Mouse (Mus musculus): Measurements from ENCODE around the gene Pid1.

The Pid1 gene

GRCm38 (mm10) chr1:84363967-84364366 is at the start of gene Pid1:
Gene Pid1 (minus strand): TSS chr1:84364180.
- DNase-seq (ENCODE audit: low read depth in 2 of 2, low spot score in 2 of 2): no peak

- DNase-seq (ENCODE audit: low read depth in 2 of 2, low spot score in 2 of 2): no peak
These were observed 45.5 kb upstream of the Pid1 start for GRCm38 (mm10) chr1:84409514-84409913.

DNA sequence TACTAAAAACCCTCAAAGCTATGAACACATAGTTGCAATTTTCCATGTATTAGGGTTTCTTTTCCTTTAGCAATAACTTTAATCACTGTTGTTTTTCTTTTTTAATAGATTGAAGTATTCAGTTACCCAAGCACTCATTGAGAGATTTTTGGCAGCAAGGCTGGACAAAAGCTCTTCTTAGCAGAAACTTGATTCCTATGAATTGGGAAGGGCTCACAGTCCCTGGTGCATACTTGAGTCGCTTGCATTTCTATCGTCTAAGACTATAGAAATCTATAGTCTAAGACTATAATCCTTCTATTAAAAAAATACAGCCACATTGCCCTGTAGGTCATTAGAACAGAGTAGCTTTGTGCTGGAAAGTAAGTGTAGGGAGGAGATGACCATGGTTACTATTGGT is 44.9 kb upstream of the Pid1 start:
- no peak for DNase-seq (ENCODE audit: low read depth in 2 of 2, low spot score in 2 of 2)

GRCm38 (mm10) chr1:84406891-84407290 is 42.9 kb upstream of the Pid1 start:
- DNase-seq (ENCODE audit: low read depth in 2 of 2, low spot score in 2 of 2): no peak

- no peak for DNase-seq (ENCODE audit: low read depth in 2 of 2, low spot score in 2 of 2)
These were observed 41.7 kb upstream of the Pid1 start for GRCm38 (mm10) chr1:84405551-84406290.

GRCm38 (mm10) chr1:84404880-84405279 is 40.9 kb upstream of the Pid1 start:
- no peak for DNase-seq (ENCODE audit: low read depth in 2 of 2, low spot score in 2 of 2)

DNA sequence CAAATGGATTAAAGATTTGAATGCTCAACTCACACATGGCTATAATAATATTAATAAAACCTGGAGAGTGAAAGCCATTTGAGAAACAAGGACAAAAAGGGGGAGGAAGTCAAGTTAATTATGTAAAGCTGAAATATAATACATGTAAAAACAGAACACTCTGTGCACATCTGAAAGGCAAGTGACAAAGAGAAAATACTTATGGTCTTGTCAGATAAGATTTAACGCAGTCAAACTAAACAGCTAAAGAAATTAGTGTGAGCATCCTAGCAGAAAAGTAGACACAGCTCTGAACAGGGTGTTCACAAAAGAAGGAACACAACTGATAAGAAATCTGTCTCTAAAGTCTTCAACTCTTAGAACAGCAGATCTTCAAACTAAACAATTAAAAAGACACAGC is 38.2 kb upstream of the Pid1 start:
- DNase-seq (ENCODE audit: low read depth in 2 of 2, low spot score in 2 of 2): no peak

DNA sequence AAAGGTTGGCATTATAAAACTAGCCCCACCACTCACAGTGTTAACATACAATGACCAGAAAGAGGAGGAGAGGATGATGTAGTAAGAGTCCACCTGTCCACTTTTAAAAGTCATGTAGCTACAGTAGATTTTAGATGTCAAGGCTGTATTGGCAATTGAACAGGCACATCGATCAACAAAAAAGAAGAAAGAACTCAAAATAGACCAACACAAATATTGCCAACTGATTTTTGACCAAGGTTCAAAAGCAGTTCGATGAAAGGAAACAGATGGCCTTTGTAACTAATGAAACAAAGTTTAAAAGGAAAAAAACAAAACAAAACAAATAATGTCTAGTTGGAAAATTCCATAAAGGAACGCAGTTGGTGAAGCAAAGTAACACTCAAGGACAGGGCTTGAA is 35.7 kb upstream of the Pid1 start:
- DNase-seq (ENCODE audit: low read depth in 2 of 2, low spot score in 2 of 2): no peak

DNA sequence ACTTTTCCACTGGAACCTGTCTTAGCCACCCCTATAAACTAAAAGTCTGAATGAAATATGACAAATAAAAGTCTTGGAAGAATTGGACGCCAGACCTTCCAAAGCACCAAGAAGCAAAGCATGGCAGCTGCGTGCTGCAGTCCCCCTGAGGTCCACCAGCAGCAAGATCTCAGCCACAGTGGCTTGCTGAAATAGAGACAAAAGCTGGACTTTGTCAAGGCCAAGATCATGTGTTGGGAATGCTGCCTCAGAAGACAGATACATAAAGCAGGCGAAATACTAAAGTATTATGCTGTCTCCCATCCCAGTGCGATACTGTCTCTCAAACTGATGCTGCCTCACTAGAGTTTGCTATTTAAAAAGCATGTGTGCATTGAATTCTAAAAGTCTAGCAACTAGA is 35.1 kb upstream of the Pid1 start:
- DNase-seq (ENCODE audit: low read depth in 2 of 2, low spot score in 2 of 2): no peak

- no peak for DNase-seq (ENCODE audit: low read depth in 2 of 2, low spot score in 2 of 2)
These were observed 32.8 kb upstream of the Pid1 start for GRCm38 (mm10) chr1:84396787-84397186.

DNA sequence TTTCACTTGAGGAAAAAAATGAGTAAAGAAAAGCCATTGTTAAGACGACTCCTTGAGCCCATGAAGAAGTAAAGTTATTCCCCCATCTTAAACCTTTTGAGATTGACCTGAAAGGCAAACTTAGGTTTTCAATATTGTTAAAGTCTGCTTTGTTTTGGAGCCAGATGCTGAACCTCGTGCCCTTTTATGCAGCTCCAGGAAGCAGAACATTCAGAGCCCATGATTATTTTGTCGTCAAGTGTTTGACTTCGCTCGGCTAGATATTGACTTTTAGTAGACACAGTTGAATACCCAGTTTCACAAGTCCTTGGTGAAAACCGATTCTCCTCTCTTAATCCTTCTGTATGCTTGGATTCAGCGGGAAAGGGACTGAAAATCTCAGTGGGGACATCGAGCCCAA is 31.9 kb upstream of the Pid1 start:
- DNase-seq (ENCODE audit: low read depth in 2 of 2, low spot score in 2 of 2): no peak

GRCm38 (mm10) chr1:84390961-84391360 is 27.0 kb upstream of the Pid1 start:
- no peak for DNase-seq (ENCODE audit: low read depth in 2 of 2, low spot score in 2 of 2)

DNA sequence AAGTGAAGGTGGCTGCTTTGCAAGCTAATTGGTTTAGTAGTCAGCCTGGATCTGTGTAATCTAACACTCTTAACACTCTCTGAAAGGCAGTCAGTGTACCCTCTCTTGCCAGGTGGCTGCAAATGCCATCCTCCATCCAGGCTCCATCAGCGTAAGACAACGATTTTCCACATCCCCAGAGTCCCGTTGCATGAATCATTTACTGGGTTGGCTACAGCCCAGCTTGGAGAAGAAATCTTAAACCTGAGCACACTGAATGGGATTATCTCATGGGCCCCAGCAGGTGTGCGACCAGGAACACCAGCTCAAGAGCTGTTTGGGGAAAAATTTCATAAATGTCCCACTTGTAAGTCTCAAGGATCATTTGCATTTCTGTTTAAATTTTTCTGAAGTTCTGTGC is 23.6 kb upstream of the Pid1 start:
- DNase-seq (ENCODE audit: low read depth in 2 of 2, low spot score in 2 of 2): no peak

GRCm38 (mm10) chr1:84386481-84387146 is 22.6 kb upstream of the Pid1 start:
- no peak for DNase-seq (ENCODE audit: low read depth in 2 of 2, low spot score in 2 of 2)

DNA sequence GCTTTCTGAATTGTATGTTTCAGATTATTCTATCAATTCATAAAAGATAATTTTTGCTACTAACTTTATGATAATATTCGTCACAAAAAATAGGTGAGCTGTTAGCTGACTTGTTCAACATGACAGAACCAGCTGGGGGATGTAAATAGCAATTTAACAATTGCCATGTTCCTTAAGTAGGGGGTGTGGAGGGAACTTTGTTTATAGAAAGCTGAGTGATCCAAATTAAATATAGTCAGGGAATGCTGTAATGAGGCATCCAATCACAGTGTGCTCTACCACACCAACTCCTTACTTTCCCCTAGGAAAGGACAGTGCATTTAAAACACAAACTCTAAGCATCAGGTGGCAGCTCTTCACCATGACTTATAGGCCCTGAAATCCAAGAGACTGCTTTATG is 18.7 kb upstream of the Pid1 start:
- no peak for DNase-seq (ENCODE audit: low read depth in 2 of 2, low spot score in 2 of 2)

GRCm38 (mm10) chr1:84382064-84382463 is 18.1 kb upstream of the Pid1 start:
- no peak for DNase-seq (ENCODE audit: low read depth in 2 of 2, low spot score in 2 of 2)

GRCm38 (mm10) chr1:84380895-84381294 is 16.9 kb upstream of the Pid1 start:
- no peak for DNase-seq (ENCODE audit: low read depth in 2 of 2, low spot score in 2 of 2)

- no peak for DNase-seq (ENCODE audit: low read depth in 2 of 2, low spot score in 2 of 2)
These were observed 3.8 kb upstream of the Pid1 start for GRCm38 (mm10) chr1:84367733-84368132.

DNA sequence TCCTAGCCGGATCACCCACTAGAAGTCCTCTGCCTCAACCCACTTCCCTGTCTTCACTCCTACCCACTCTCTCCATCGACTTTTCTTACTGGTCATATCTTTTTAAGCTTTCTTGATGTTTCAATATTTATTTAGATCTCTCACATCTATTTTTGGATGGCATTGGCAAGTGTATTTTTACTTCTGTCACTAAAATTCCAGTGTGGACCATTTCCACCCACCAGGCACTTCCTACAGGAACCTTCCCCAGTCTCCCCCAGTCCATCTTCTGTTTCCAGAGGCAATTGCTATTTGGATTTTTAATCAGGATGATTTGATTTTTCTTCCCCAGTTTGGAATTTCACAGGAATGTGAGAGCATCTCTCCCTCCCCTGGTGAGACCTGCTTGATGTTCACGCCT is 2.6 kb upstream of the Pid1 start:
- no peak for DNase-seq (ENCODE audit: low read depth in 2 of 2, low spot score in 2 of 2)

GRCm38 (mm10) chr1:84362709-84363617 is 1.0 kb downstream of the Pid1 start:
- DNase-seq (ENCODE audit: low read depth in 2 of 2, low spot score in 2 of 2): no peak

- DNase-seq (ENCODE audit: low read depth in 2 of 2, low spot score in 2 of 2): no peak
These were observed 1.8 kb downstream of the Pid1 start for GRCm38 (mm10) chr1:84362209-84362608.

DNA sequence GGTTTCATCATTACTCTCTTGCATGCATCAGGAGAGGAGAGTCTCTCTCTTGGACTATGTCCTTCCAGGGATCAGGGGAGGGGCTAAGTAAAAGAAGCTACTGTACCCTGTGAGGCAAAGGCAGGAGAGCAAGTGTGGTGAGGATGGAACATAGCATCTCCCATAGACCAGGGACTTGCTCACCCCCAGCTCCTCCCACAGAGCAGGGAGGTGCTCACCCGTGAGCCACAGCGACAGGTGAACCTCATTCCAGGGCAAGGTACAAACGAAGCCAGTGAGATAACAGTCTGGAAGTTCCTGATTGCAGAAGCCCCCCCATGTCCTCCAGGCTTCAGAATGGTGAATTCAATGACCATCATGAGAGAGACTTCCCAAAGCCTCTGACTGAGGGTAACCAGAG is 2.6 kb downstream of the Pid1 start:
- no peak for DNase-seq (ENCODE audit: low read depth in 2 of 2, low spot score in 2 of 2)
